Mouse (Mus musculus): ENCODE measurements at regions not wholly inside any gene's neighbourhood (a gene's known extent, or its start where the extent isn't known, plus 50 kb on each side); places are given as distances from the start of the nearest gene placed in this dataset.

- TF ChIP-seq GATA1 (IDR thresholded peaks at IDR 0.05; ENCODE audit: low read length), result no peak
Measured at GRCm38 (mm10) chr5:47537532-47537931, 445.4 kb upstream of the Slit2 start.

- TF ChIP-seq GATA1 (IDR thresholded peaks at IDR 0.05; ENCODE audit: low read length), result no peak
Measured at GRCm38 (mm10) chr5:47542248-47542647, 440.7 kb upstream of the Slit2 start.

- TF ChIP-seq GATA1 (IDR thresholded peaks at IDR 0.05; ENCODE audit: low read length), result no peak
Measured at GRCm38 (mm10) chr5:47556717-47557116, 426.2 kb upstream of the Slit2 start.

- no peak for TF ChIP-seq GATA1 (IDR thresholded peaks at IDR 0.05; ENCODE audit: low read length)
Measured at GRCm38 (mm10) chr5:47557152-47557800, 425.7 kb upstream of the Slit2 start.

All from G1E-ER4 (cell line).